Mouse (Mus musculus) limb, embryonic 14.5 days (tissue): ENCODE data around the gene Asgr1. TPM values are rescaled to one million over a fixed set of nuclear protein-coding genes. Genes with fewer than 3 reads are reported as not detected.

Source experiments
- ATAC-seq: fragments of 200-750 bp; cut with Nextera tagmentation; 2 replicates; pipeline ENCODE4 v1.8.0; 2017; ENCODE audit warnings: low read depth, moderate number of reproducible peaks, moderate TSS enrichment; ENCODE audit not compliant: low FRiP score
- DNase-seq: peaks from one replicate; pipeline ENCODE4 v3.0.0-alpha.2; 2015; ENCODE audit warnings: low spot score
- H3K27ac ChIP-seq: fragments of 300-500 bp; sonication (generic); replicated peaks from 2 replicates; pipeline ENCODE4 v1.5.1; 2014; ENCODE audit warnings: low read depth, mild to moderate bottlenecking, low read length, moderate library complexity, mixed read lengths
- H3K27me3 ChIP-seq: fragments of 300-500 bp; sonication (generic); 2 replicates; pipeline ENCODE4 v1.6.1; 2014; ENCODE audit warnings: low read length, mixed read lengths; ENCODE audit not compliant: control insufficient read depth, insufficient read depth
- H3K36me3 ChIP-seq: fragments of 300-500 bp; sonication (generic); 2 replicates; pipeline ENCODE4 v1.6.1; 2014; ENCODE audit warnings: mild to moderate bottlenecking, low read length, moderate library complexity, mixed read lengths; ENCODE audit not compliant: control insufficient read depth, insufficient read depth
- H3K4me1 ChIP-seq: fragments of 300-500 bp; sonication (generic); 2 replicates; pipeline ENCODE4 v1.6.1; 2014; ENCODE audit warnings: antibody characterized with exemption, low read length, mixed read lengths; ENCODE audit not compliant: control insufficient read depth, insufficient read depth
- H3K4me2 ChIP-seq: fragments of 300-500 bp; sonication (generic); replicated peaks from 2 replicates; pipeline ENCODE4 v1.6.1; 2014; ENCODE audit warnings: low read depth, mild to moderate bottlenecking, low read length, moderate library complexity; ENCODE audit not compliant: severe bottlenecking
- H3K4me3 ChIP-seq: fragments of 300-500 bp; sonication (generic); replicated peaks from 2 replicates; pipeline ENCODE4 v1.5.1; 2014; ENCODE audit warnings: low read length
- H3K9ac ChIP-seq: fragments of 300-500 bp; sonication (generic); 2 replicates; pipeline ENCODE4 v1.6.1; 2014; ENCODE audit warnings: mild to moderate bottlenecking, low read depth, low read length, moderate library complexity; ENCODE audit not compliant: severe bottlenecking
- H3K9me3 ChIP-seq: fragments of 300-500 bp; sonication (generic); 2 replicates; pipeline ENCODE4 v1.6.1; 2016; ENCODE audit warnings: low read length; ENCODE audit not compliant: control insufficient read depth
- POLR2A ChIP-seq: fragments of 200-500 bp; IDR thresholded peaks from 2 replicates; pipeline ENCODE4 v1.8.0; 2012; ENCODE audit warnings: inconsistent platforms, mild to moderate bottlenecking, moderate library complexity, borderline replicate concordance; ENCODE audit not compliant: insufficient read depth, insufficient read length; ENCODE audit errors: extremely low read depth
- WGBS: fragments of 180-500 bp; shearing (Covaris S2); extraction: QIAGEN DNeasy Blood & Tissue Kit; methylation state at CpG from one replicate; pipeline ENCODE4 v1.1.7; 2014; 5-methylcytosine and 5-hydroxymethylcytosine counted together
- polyA plus RNA-seq, 2 experiments: library from polyadenylated mRNA; depleted of rRNA in 1 of 2; stranded (reverse) in 1 of 2; unstranded in 1 of 2; fragments of >200 nt; fragmentation: Nextera tagmentation in 1 of 2; extraction: Ambion mirVana in 1 of 2; gene quantifications; 2 replicates each; pipeline versions ENCODE4 v1.2.1 to v1.2.3; 2012 to 2014

Gene Asgr1
- polyA plus RNA-seq, 2 experiments, result 0.99 to 1.6 TPM

DNA sequence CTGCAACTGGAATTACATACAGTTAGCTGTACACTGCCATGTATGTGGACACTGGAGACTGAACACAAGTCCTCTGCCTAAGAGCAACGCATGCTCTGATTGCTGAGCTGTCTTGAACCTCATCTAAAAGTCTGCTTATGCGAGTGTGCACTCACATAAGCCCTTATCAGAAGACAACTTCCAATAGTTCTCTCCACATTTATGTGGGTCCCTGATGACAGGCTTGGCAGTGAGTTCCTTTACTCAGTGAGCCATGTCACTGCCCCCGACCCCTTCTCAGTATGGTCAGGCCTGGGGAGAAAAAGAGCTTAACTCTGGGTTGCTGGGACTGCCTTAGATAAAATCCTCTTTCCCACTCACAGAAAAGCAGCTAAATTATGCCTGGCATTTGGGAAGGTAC, 37.2 kb upstream of the Asgr1 start, which contains the start of gene Dlg4:
TSS of gene Dlg4 (plus strand) at position 274 of the 400 bp plus-strand sequence.
- Histone ChIP-seq H3K9ac (peak within 1 kb of the TSS; percentile 88), H3K4me2 (peak within 1 kb of the TSS; percentile 89), H3K27me3 (no peaks in the 10 kb centered on the region), H3K36me3 (peaks cover 22% of the 10 kb centered on the region), H3K4me3 (peak within 1 kb of the TSS; percentile 79), H3K27ac (peak within 1 kb of the TSS; percentile 49), H3K4me1 (peaks cover 41% of the 10 kb centered on the region), H3K9me3 (no peaks in the 10 kb centered on the region)
- no peak for ATAC-seq
- TF ChIP-seq POLR2A, result no peak
- 80% methylated on average over 3 of the region's 3 CpGs for WGBS
- no peak for DNase-seq

DNA sequence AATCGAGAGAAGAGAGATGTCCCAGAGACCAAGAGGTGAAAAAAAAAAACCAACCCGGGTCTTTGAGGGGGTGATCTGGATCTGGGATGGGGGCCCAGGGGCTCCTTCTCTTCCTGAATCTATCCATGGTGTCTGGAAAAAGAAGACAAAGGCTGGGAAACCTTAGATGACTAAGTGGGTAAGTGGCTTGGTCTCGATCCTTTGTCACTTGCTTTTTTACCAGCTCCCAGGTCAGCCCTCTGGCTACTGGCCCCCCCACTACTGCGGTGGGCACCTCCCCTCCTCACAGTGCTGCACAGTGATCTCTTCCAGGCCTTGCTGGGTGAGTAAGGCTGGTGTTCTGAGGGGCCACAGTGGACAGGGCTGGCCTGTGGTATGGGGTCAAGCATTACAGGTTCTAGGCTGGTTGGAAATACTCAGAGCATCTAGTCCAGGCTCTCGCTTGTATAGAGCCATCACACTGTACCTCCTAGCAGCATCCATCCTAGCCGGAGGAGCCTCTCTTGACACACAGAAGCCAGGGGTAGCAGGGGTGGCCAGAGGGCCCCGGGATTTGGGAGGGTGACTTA, 36.6 kb upstream of the Asgr1 start:
- Histone ChIP-seq H3K4me3 (peak overlapping the region; percentile 79), H3K27ac (peak overlapping the region; percentile 49), H3K9me3 (no peaks in the 10 kb centered on the region), H3K4me2 (peak overlapping the region; percentile 89), H3K36me3 (peaks cover 16% of the 10 kb centered on the region), H3K9ac (peak overlapping the region; percentile 88; the same call in 1 of the 2 replicates), H3K4me1 (peaks cover 45% of the 10 kb centered on the region), H3K27me3 (no peaks in the 10 kb centered on the region)
- 43% methylated on average over 7 of the region's 7 CpGs for WGBS
- TF ChIP-seq POLR2A, result no peak
- ATAC-seq (no peak), DNase-seq (no peak)

DNA sequence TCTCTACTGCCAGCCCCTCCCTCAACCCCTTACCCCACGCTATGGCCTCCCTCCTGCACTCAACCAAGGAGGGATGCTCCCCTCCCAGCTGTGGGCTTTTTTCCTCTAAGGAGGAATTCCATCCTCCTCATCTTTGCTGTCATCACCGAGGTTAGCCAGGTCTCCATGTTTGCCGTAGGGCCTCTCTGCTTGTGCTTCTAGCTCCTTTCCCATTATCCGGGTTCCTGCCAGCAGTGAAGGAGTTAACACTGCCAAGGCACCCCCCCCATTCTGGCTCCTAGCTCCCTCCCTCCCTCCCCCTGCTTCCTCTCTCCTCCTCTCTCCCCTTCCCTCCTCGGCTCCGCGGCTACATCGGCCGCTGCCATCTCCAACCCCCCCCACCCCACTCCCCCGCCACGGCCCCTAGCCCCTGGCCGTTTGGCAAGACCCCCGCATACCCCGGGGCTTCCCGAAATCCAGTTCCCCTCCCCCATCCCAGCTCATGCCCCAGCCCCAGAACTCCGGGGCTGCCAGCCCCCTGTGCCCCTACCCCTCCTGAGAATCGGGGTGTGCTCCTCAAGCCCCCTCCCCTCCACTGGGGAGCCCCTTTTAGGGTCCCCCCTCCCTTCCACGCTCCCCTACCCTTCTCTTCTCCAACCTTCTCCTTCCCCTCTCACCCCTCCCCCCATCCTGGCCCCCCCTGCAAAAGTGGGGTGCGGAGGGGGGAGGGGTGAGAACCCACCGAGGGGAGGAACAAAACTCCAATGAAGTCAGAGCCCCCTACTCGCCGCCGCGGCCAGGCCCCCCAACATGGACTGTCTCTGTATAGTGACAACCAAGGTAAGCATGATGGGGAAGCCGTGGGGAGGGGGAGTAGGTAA, 35.5 kb upstream of the Asgr1 start:
- Histone ChIP-seq H3K4me2 (peak overlapping the region; percentile 89), H3K4me3 (peak overlapping the region; percentile 79), H3K4me1 (peaks cover 49% of the 10 kb centered on the region), H3K9me3 (no peaks in the 10 kb centered on the region), H3K36me3 (peaks cover 6% of the 10 kb centered on the region), H3K27ac (peak overlapping the region; percentile 90), H3K27me3 (no peaks in the 10 kb centered on the region), H3K9ac (peak overlapping the region; percentile 88)
- peak; percentile 92 for DNase-seq
- no peak for ATAC-seq
- 2% methylated on average over 25 of the region's 25 CpGs for WGBS
- no peak for TF ChIP-seq POLR2A

DNA sequence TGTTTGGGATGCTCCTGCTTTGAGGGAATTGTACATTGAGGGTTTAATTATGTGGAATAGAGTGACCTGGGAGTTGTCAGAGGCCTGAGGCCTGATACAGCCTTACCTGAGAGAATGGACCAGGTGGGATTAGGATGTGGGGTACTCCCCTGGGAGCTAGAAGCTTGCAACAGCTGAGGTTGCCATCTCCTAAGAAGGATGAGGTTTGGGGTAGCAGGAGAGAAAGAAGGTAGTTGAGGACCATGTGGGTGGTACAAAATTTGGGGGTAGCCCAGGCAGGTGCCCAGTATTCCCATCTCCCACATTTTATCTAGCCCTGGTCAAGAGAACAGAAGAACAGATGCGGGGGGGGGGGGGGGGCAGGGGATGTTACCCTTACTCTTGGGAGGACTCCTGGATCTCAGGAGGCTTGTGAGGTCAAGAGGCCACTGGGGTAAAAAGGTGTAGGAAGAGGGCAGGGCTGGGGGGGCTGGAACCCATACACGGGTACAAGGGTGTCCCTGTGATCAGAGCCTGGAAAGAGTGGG, 34.3 kb upstream of the Asgr1 start:
- Histone ChIP-seq H3K9me3 (no peaks in the 10 kb centered on the region), H3K4me1 (peaks cover 51% of the 10 kb centered on the region), H3K27ac (peak overlapping the region; percentile 53), H3K4me2 (peak overlapping the region; percentile 89), H3K27me3 (no peaks in the 10 kb centered on the region), H3K36me3 (no peaks in the 10 kb centered on the region), H3K4me3 (peak overlapping the region; percentile 79), H3K9ac (peak overlapping the region; percentile 88)
- ATAC-seq, result no peak
- WGBS, result 50% methylated on average over 1 of the region's 2 CpGs
- no peak for DNase-seq
- no peak for TF ChIP-seq POLR2A

DNA sequence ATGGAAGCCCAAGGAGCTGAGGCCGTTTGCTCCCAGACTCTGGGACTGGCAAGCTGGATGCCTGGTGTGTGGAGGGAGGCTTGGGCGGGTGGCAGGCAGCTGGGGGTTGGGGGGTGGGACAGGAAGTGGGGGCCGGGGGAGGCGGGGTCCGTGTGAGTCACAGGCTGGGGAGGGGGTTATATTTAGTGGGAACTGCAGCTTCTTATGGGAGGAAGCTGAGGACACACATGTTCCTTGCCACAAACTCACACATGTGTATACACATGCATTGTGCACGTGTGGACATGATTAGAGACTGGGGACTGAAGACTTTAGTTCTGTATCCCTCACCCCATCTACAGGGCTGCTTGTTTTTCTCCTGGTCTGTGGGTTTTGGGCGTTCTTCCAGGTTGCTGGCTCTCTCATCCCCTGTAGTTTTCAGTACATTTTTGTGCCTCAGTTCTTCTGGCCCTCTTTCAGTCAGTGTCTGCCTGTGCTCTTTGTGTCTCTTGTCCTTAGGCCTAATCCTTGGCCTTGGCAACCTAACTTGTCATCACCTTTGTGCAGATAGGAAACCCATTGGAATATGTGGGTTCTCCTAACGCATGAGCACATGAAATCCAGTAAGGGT, 33.8 kb upstream of the Asgr1 start:
- H3K27me3 ChIP-seq, result no peaks in the 10 kb centered on the region

More for the DNA sequence above, 33.8 kb upstream of the Asgr1 start:
- Histone ChIP-seq H3K4me2 (peak overlapping the region; percentile 89), H3K4me3 (peak overlapping the region; percentile 79), H3K9ac (peak overlapping the region; percentile 21; the same call in 1 of the 2 replicates), H3K4me1 (peaks cover 47% of the 10 kb centered on the region), H3K36me3 (no peaks in the 10 kb centered on the region), H3K9me3 (no peaks in the 10 kb centered on the region), H3K27ac (peak overlapping the region; percentile 53)
- no peak for DNase-seq
- no peak for TF ChIP-seq POLR2A
- 5% methylated on average over 7 of the region's 8 CpGs for WGBS
- no peak for ATAC-seq
